Mouse (Mus musculus) spleen, adult 2 months (tissue): Measurements from ENCODE around the gene Ncoa3. TPM values are rescaled to one million over a fixed set of nuclear protein-coding genes. Genes with fewer than 3 reads are reported as not detected.

Source experiments
- DNase-seq, 2 experiments: peaks; one replicate each; pipeline versions ENCODE4 v3.0.0 to v3.0.0-alpha.2; 2012 to 2021; ENCODE audit warnings: low spot score in 2 of 2, low read depth in 1 of 2
- H3K27ac ChIP-seq: fragments of 200-500 bp; 2 replicates; pipeline ENCODE4 v1.5.1; 2012; ENCODE audit warnings: low read length, inconsistent platforms; ENCODE audit not compliant: insufficient read depth
- H3K27me3 ChIP-seq: fragments of 200-500 bp; 2 replicates; pipeline ENCODE4 v1.6.1; 2012; ENCODE audit warnings: mild to moderate bottlenecking, moderate library complexity, low read length, inconsistent platforms; ENCODE audit not compliant: control insufficient read depth, insufficient read depth
- H3K36me3 ChIP-seq: fragments of 200-500 bp; 2 replicates; pipeline ENCODE4 v1.6.1; 2012; ENCODE audit warnings: mild to moderate bottlenecking, low read length, inconsistent platforms; ENCODE audit not compliant: control insufficient read depth, insufficient read depth
- H3K4me1 ChIP-seq: fragments of 200-500 bp; 2 replicates; pipeline ENCODE4 v1.6.1; 2011; ENCODE audit warnings: inconsistent platforms; ENCODE audit not compliant: control insufficient read depth, insufficient read depth, insufficient read length
- H3K4me3 ChIP-seq: fragments of 200-500 bp; 2 replicates; pipeline ENCODE4 v1.5.1; 2011; ENCODE audit warnings: mild to moderate bottlenecking, inconsistent platforms; ENCODE audit not compliant: insufficient read depth, insufficient read length; ENCODE audit errors: extremely low read depth
- CTCF ChIP-seq: fragments of 200-500 bp; IDR thresholded peaks from 2 replicates; pipeline ENCODE4 v1.5.1; 2011; ENCODE audit warnings: mild to moderate bottlenecking, inconsistent platforms; ENCODE audit not compliant: insufficient read depth, insufficient read length, insufficient replicate concordance; ENCODE audit errors: extremely low read depth
- POLR2A ChIP-seq: fragments of 200-500 bp; IDR thresholded peaks from 2 replicates; pipeline ENCODE4 v1.6.1; 2011; ENCODE audit warnings: low read depth, low read length, inconsistent platforms
- WGBS: fragments of 180-500 bp; shearing (Covaris S2); methylation state at CpG from one replicate; pipeline ENCODE4 v1.1.7; 2018; 5-methylcytosine and 5-hydroxymethylcytosine counted together
- polyA plus RNA-seq: library from polyadenylated mRNA; depleted of rRNA; stranded (reverse); fragments of >200 nt; gene quantifications from 2 replicates; pipeline ENCODE4 v1.2.3, GENCODE M21; 2012

Ncoa3 gene
- polyA plus RNA-seq, 1 experiment, result 48.4 TPM

DNA sequence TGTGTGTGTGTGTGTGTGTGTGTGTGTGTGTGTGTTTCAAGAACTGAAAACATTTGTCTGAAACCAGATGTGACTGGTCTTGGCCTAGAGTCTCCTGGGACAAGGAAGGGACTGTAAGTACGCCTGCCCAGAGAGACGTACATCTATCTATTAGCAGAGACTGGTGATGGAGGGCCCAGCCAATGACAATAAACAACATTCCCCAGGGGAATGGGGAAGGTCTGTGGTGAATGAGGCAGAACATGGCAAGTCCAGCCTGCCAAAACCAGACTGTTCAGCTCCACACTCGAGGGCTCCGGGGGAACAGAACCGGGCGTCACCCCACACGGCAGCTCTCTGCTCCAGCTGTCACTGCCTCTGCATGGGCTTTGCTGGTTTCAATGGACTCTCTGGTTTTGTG is 110.5 kb downstream of the Ncoa3 start:
- Histone ChIP-seq H3K27ac (no peak overlapping the region), H3K4me3 (no peak overlapping the region), H3K27me3 (no peaks in the 10 kb centered on the region), H3K36me3 (no peaks in the 10 kb centered on the region), H3K4me1 (no peaks in the 10 kb centered on the region; the same call in 1 of the 2 replicates)
- TF ChIP-seq POLR2A, result no peak
- no peak for TF ChIP-seq CTCF
- WGBS, result 66% methylated on average over 7 of the region's 7 CpGs
- DNase-seq, result no peak

DNA sequence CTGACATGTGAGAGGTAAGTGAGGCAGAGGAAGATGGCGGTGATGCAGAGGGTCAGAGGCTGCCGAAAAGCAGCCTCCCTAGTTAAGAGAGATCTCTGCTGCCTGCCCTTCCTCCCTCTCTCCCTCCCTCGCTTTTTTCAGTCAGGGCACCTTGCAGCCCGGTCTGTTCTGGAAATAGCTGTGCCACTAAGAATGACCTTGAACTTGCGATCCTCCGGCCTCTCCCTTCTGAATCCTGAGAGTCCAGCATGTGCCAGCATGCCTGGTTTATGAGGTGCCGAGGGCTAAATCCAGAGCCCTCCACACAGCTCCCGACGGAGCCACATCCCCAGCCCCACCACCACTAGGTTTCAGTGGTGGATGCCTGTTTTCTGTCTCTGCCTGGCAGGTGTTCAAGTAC is 113.5 kb downstream of the Ncoa3 start:
- DNase-seq, result no peak
- no peaks in the 10 kb centered on the region; the same call in 1 of the 2 replicates for H3K4me1 ChIP-seq
- H3K36me3 ChIP-seq, result no peaks in the 10 kb centered on the region
- H3K27me3 ChIP-seq, result no peaks in the 10 kb centered on the region
- H3K27ac ChIP-seq, result no peak overlapping the region
- TF ChIP-seq POLR2A, result no peak
- no peak for TF ChIP-seq CTCF
- no peak overlapping the region for H3K4me3 ChIP-seq
- 89% methylated on average over 9 of the region's 9 CpGs for WGBS

DNA sequence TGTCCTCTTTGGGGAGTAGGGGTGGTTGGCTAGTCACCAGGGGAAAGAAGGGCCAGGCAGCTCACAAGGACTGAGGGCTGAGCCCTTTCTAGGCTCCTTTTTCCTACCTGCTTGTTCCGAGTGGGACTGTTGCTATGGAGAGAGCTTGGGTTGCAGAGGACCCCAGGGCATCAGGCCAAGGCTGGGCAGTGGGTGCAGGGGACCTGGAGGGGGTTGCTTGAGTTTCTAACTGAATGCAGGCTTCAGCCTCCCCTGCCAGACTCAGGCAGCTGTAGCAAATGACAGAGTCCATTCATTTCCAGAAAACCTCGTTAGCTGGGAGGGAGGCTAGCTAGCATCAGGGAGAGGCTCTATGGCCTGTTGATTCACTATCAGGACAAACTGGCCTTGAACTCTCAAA is 114.2 kb downstream of the Ncoa3 start:
- WGBS, result 88% methylated on average over 2 of the region's 2 CpGs
- no peaks in the 10 kb centered on the region for H3K27me3 ChIP-seq
- no peak overlapping the region for H3K27ac ChIP-seq
- TF ChIP-seq CTCF (no peak), POLR2A (no peak)
- no peak for DNase-seq
- no peaks in the 10 kb centered on the region for H3K36me3 ChIP-seq
- no peak overlapping the region for H3K4me3 ChIP-seq
- no peaks in the 10 kb centered on the region; the same call in 1 of the 2 replicates for H3K4me1 ChIP-seq

DNA sequence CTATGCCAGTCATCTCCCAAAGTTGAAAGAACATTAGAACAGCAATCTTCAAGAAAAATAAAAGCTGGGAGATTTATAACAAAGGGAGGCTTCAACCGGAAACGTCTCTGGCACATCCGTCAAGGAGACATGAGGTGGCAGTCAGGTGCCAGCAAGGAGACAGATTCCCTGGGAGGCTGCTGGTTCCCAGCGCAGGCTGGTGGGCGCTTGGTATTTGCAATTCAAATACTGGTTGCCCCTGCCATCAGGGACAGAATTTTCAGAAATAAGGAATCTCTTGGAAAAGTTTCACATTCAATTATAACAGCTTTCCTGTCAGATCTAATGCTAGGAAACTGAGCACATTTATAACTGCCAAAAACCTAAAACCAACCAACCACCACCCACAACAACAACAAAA is 115.5 kb downstream of the Ncoa3 start:
- WGBS, result 84% methylated on average over 5 of the region's 5 CpGs
- no peaks in the 10 kb centered on the region for H3K36me3 ChIP-seq
- TF ChIP-seq CTCF, result no peak
- TF ChIP-seq POLR2A, result no peak

DNA sequence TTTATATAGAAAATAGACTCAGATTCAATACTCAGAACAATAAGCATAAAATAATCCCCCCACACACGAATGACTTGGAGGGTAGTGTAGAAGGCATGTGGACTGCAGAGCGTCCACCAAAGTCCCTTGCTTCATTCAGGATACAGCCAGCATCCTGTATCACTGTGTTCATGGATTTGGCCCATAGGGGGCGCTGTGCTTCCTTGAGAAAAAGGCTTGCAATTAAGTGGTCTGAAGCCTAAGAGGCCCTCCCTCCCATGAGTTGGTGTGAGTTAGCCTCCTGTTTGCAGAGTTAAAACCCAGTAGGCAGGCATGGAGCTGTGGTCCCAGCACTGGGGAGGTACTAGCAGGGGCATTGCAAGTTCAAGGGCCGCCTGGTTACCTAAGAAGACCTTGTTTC is 115.9 kb downstream of the Ncoa3 start:
- Histone ChIP-seq H3K36me3 (no peaks in the 10 kb centered on the region), H3K4me3 (no peak overlapping the region), H3K4me1 (no peaks in the 10 kb centered on the region; the same call in 1 of the 2 replicates), H3K27ac (no peak overlapping the region), H3K27me3 (no peaks in the 10 kb centered on the region)
- TF ChIP-seq POLR2A (no peak), CTCF (peak; percentile 51; the same call in 1 of the 2 replicates)
- WGBS, result 28% methylated on average over 4 of the region's 4 CpGs
- peak; percentile 30 to 50 for DNase-seq

More for the DNA sequence above, 115.5 kb downstream of the Ncoa3 start:
- DNase-seq, result no peak
- no peaks in the 10 kb centered on the region; the same call in 1 of the 2 replicates for H3K4me1 ChIP-seq
- H3K27me3 ChIP-seq, result no peaks in the 10 kb centered on the region
- no peak overlapping the region for H3K4me3 ChIP-seq
- H3K27ac ChIP-seq, result no peak overlapping the region

DNA sequence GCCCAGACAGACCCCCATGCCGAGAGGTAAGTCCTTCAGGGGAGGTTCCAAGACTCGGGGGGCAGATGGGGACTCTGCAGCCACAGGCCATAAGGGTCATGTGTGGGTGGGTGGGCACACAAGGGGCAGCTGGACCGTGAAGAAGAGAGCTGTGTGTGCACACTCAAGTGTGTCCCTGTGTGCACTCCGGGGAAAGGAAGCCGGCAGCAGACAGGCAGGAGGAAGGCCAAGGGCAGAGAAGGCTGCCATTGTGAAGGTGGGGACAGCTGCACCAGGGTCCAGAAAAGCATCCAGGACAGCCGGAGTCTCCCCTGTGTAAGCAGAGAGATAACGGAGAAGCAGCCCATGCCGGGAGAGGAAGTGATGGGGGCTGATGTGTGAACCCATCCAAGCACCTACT is 118.3 kb downstream of the Ncoa3 start:
- WGBS, result 88% methylated on average over 8 of the region's 8 CpGs
- Histone ChIP-seq H3K4me3 (no peak overlapping the region), H3K36me3 (no peaks in the 10 kb centered on the region), H3K27ac (no peak overlapping the region), H3K4me1 (no peaks in the 10 kb centered on the region), H3K27me3 (no peaks in the 10 kb centered on the region)
- DNase-seq, result no peak
- TF ChIP-seq POLR2A, result no peak
- TF ChIP-seq CTCF, result no peak

DNA sequence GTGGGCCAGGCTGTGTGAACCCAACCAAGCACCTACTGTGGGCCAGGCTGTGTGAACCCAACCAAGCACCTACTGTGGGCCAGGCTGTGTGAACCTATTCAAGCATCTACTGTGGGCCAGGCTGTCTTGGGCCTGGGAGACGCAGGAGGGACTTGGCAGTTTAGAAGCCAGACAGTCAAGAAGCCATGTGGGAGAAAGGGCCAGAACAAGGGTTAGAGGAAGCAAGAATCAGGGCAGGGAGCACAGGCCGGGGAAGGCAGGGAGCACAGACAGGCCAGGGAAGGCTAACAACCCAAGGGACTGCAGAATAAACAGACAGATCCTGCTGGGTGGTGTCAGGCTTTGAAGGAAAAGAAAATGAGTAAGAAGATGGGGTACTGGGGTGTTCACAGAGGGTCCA is 118.8 kb downstream of the Ncoa3 start:
- no peaks in the 10 kb centered on the region for H3K4me1 ChIP-seq
- no peak overlapping the region for H3K4me3 ChIP-seq
- no peak overlapping the region for H3K27ac ChIP-seq
- no peaks in the 10 kb centered on the region for H3K36me3 ChIP-seq
- 84% methylated on average over 2 of the region's 2 CpGs for WGBS
- no peak for DNase-seq
- no peaks in the 10 kb centered on the region for H3K27me3 ChIP-seq
- TF ChIP-seq CTCF (no peak), POLR2A (no peak)
